Mouse (Mus musculus) CH12.LX (cell line): ENCODE results near the gene Srrt. TPM values are rescaled to one million over a fixed set of nuclear protein-coding genes. Genes with fewer than 3 reads are reported as not detected.
A peak's percentile ranks its signal among the peaks of the same experiment; 100 is the strongest.

Source experiments
- DNase-seq: peaks from one replicate; pipeline ENCODE4 v3.0.0-alpha.2; 2013; ENCODE audit errors: extremely low read depth
- H3K27ac ChIP-seq: 2 replicates; pipeline ENCODE4 v1.5.1; 2012; ENCODE audit warnings: low read depth, mild to moderate bottlenecking, control low read depth, moderate library complexity; ENCODE audit not compliant: insufficient read depth
- H3K27me3 ChIP-seq: replicated peaks from 2 replicates; pipeline ENCODE3; 2012; ENCODE audit warnings: inconsistent platforms
- H3K36me3 ChIP-seq, 2 experiments: replicated peaks in 1 of 2; 2 replicates each; pipeline versions ENCODE3 to v1.6.1; 2012; ENCODE audit warnings: inconsistent platforms in 1 of 2, low read length in 1 of 2, mild to moderate bottlenecking in 1 of 2, mixed read lengths in 1 of 2, moderate library complexity in 1 of 2; ENCODE audit not compliant: control insufficient read depth in 1 of 2, insufficient read depth in 1 of 2
- H3K4me1 ChIP-seq, 2 experiments: 2 replicates each; pipeline ENCODE4 v1.6.1; 2012; ENCODE audit warnings: inconsistent platforms in 1 of 2, moderate library complexity in 1 of 2; ENCODE audit not compliant: insufficient read depth in 2 of 2, control insufficient read depth in 1 of 2
- H3K4me2 ChIP-seq: 2 replicates; pipeline ENCODE4 v1.6.1; 2012; ENCODE audit warnings: low read depth, mild to moderate bottlenecking, control low read depth; ENCODE audit not compliant: poor library complexity, insufficient read depth, severe bottlenecking
- H3K4me3 ChIP-seq, 3 experiments: fragments of 150-350 bp in 1 of 3; sonication (generic) in 1 of 3; replicated peaks in 1 of 3; 2 replicates each; pipeline versions ENCODE3 to v1.5.1; 2011 to 2012; ENCODE audit warnings: low read depth in 2 of 3, low read length in 2 of 3, mild to moderate bottlenecking in 2 of 3, moderate library complexity in 2 of 3, control low read depth in 1 of 3, improper control_type of control experiment in 1 of 3, inconsistent platforms in 1 of 3, mixed read lengths in 1 of 3; ENCODE audit not compliant: poor library complexity in 1 of 3
- H3K79me2 ChIP-seq: replicated peaks from 2 replicates; pipeline ENCODE4 v1.6.1; 2012; ENCODE audit warnings: mild to moderate bottlenecking, moderate library complexity; ENCODE audit not compliant: control insufficient read depth, poor library complexity, insufficient read depth, severe bottlenecking; ENCODE audit errors: extremely low read depth
- H3K9ac ChIP-seq: 2 replicates; pipeline ENCODE4 v1.6.1; 2012; ENCODE audit warnings: low read depth, mild to moderate bottlenecking, control low read depth, moderate library complexity; ENCODE audit not compliant: insufficient read depth
- H3K9me3 ChIP-seq: replicated peaks from 2 replicates; pipeline ENCODE3; 2012; ENCODE audit warnings: low read length, inconsistent platforms, mixed read lengths
- CHD1 ChIP-seq: IDR thresholded peaks from 2 replicates; pipeline ENCODE4 v1.6.1; 2012; ENCODE audit warnings: low read depth, low read length, improper control_type of control experiment, inconsistent platforms
- ETS1 ChIP-seq: conservative IDR thresholded peaks from 2 replicates; pipeline ENCODE4 v1.6.1; 2012; ENCODE audit warnings: low read depth, mild to moderate bottlenecking, inconsistent platforms, low read length, improper control_type of control experiment, moderate library complexity
- MEF2A ChIP-seq: IDR thresholded peaks from 2 replicates; pipeline ENCODE4 v1.6.1; 2014; ENCODE audit warnings: low read depth, mild to moderate bottlenecking, inconsistent platforms, low read length, improper control_type of control experiment, borderline replicate concordance
- NELFE ChIP-seq: IDR thresholded peaks from 2 replicates; pipeline ENCODE4 v1.6.1; 2011; ENCODE audit warnings: low read depth, low read length, improper control_type of control experiment
- POLR2A ChIP-seq: IDR thresholded peaks from 2 replicates; pipeline ENCODE4 v1.6.1; 2011; ENCODE audit warnings: low read depth, mild to moderate bottlenecking, improper control_type of control experiment, low read length
- UBTF ChIP-seq: IDR thresholded peaks from 2 replicates; pipeline ENCODE4 v1.6.1; 2012; ENCODE audit warnings: low read depth, mild to moderate bottlenecking, inconsistent platforms, low read length, improper control_type of control experiment, moderate library complexity
- USF2 ChIP-seq: conservative IDR thresholded peaks from 2 replicates; pipeline ENCODE4 v1.6.1; 2011; ENCODE audit warnings: low read depth, low read length, improper control_type of control experiment
- ZNF384 ChIP-seq: IDR thresholded peaks from 2 replicates; pipeline ENCODE4 v1.6.1; 2012; ENCODE audit warnings: low read depth, low read length, improper control_type of control experiment, inconsistent platforms
- dilution Hi-C: fragments of 300-500 bp; cut with MboI; formaldehyde crosslinking; loops from 2 replicates; pipeline ENCODE4 v1.14.3; 2020; ENCODE audit warnings: low sequenced_read_pairs; ENCODE audit not compliant: extremely low pct_unique_long_range_greater_than_20kb, extremely low pct_ligation_motif_present
- in situ Hi-C: fragments of 300-500 bp; cut with MboI; formaldehyde crosslinking; loops from 3 replicates; pipeline ENCODE4 v1.14.3; 2019; ENCODE audit warnings: low sequenced_read_pairs, low pct_ligation_motif_present, low pct_unique_long_range_greater_than_20kb, mixed read lengths
- polyA plus RNA-seq: library from polyadenylated mRNA; unstranded; fragments of >175 nt; gene quantifications from 2 replicates; pipeline ENCODE4 v1.2.1, GENCODE M21; 2012; ENCODE audit warnings: low read depth; ENCODE audit not compliant: insufficient read length
- total RNA-seq, 2 experiments: library from RNA; depleted of rRNA; stranded (reverse); fragments of 300-350 nt in 1 of 2; fragments of >200 nt in 1 of 2; gene quantifications; 2 replicates each; pipeline ENCODE4 v1.2.3; 2012 to 2014

The Srrt gene
- total and polyA plus RNA-seq, 3 experiments = 148 to 493 (median 165) TPM

GRCm38 (mm10) chr5:137303609-137304008 lies 3.9 kb downstream of the Srrt start:
- Histone ChIP-seq H3K36me3 (peaks cover 53 to 70% of the 10 kb centered on the region in 2 experiments), H3K4me3 (no peak overlapping the region), H3K27me3 (no peaks in the 10 kb centered on the region), H3K79me2 (peaks cover 57% of the 10 kb centered on the region), H3K9me3 (peaks cover 3% of the 10 kb centered on the region), H3K4me1 (peaks cover 4 to 30% of the 10 kb centered on the region in 2 experiments; a peak in 2 of 4 replicates), H3K4me2 (no peak overlapping the region), H3K9ac (no peak overlapping the region), H3K27ac (no peak overlapping the region)
- no peak for DNase-seq
- TF ChIP-seq UBTF = no peak
- in situ Hi-C loops (no loop called here), dilution Hi-C loops (no loop called here)

GRCm38 (mm10) chr5:137301253-137301652 lies 6.2 kb downstream of the Srrt start:
- no peaks in the 10 kb centered on the region for H3K9me3 ChIP-seq
- no peak overlapping the region for H3K9ac ChIP-seq
- H3K4me3 ChIP-seq = no peak overlapping the region
- H3K27ac ChIP-seq = no peak overlapping the region
- peaks cover 4 to 27% of the 10 kb centered on the region in 2 experiments; a peak in 2 of 4 replicates for H3K4me1 ChIP-seq
- no peaks in the 10 kb centered on the region for H3K27me3 ChIP-seq
- dilution Hi-C loops = no loop called here
- peaks cover 42% of the 10 kb centered on the region for H3K79me2 ChIP-seq
- TF ChIP-seq MEF2A (no peak), CHD1 (no peak), USF2 (no peak), ETS1 (no peak), ZNF384 (no peak)
- TF ChIP-seq, all 38 proteins: peak for 0
- H3K36me3 ChIP-seq = peaks cover 76 to 91% of the 10 kb centered on the region in 2 experiments
- no peak overlapping the region for H3K4me2 ChIP-seq
- no peak for DNase-seq
- in situ Hi-C loops = no loop called here

- Histone ChIP-seq H3K27ac (no peak overlapping the region), H3K79me2 (peaks cover 22% of the 10 kb centered on the region), H3K4me1 (peaks cover 3 to 22% of the 10 kb centered on the region in 2 experiments; a peak in 2 of 4 replicates), H3K9ac (no peak overlapping the region), H3K4me2 (no peak overlapping the region), H3K4me3 (no peak overlapping the region), H3K27me3 (no peaks in the 10 kb centered on the region), H3K36me3 (peaks cover 91 to 96% of the 10 kb centered on the region in 2 experiments), H3K9me3 (no peaks in the 10 kb centered on the region)
- in situ Hi-C loops = no loop called here
- dilution Hi-C loops = no loop called here
- no peak for TF ChIP-seq NELFE
- TF ChIP-seq POLR2A = 0 out of 2 replicates have a peak, but pooled peaks have one; percentile 5
- DNase-seq = no peak
Measured at GRCm38 (mm10) chr5:137299240-137299639, 8.2 kb downstream of the Srrt start.
